Mouse (Mus musculus) lung, adult 2 months (tissue): Measurements from ENCODE around the gene Tmem89. TPM values are rescaled to one million over a fixed set of nuclear protein-coding genes. Genes with fewer than 3 reads are reported as not detected.

Experiments used
- DNase-seq: peaks from one replicate; pipeline ENCODE4 v3.0.0; 2022
- H3K4me1 ChIP-seq: fragments of 200-500 bp; 2 replicates; pipeline ENCODE4 v1.6.1; 2011; ENCODE audit warnings: low read length; ENCODE audit not compliant: control insufficient read depth, insufficient read depth
- H3K4me3 ChIP-seq: fragments of 200-500 bp; replicated peaks from 2 replicates; pipeline ENCODE3; 2011; ENCODE audit warnings: low read depth, mild to moderate bottlenecking, control low read depth, low read length; ENCODE audit errors: extremely low read depth
- CTCF ChIP-seq: fragments of 200-500 bp; IDR thresholded peaks from 2 replicates; pipeline ENCODE4 v1.5.1; 2011; ENCODE audit warnings: mild to moderate bottlenecking, low read length, control low read depth; ENCODE audit not compliant: insufficient read depth
- POLR2A ChIP-seq: fragments of 200-500 bp; IDR thresholded peaks from 2 replicates; pipeline ENCODE4 v1.6.1; 2011; ENCODE audit warnings: low read depth, mild to moderate bottlenecking, control low read depth, low read length, borderline replicate concordance; ENCODE audit errors: extremely low read depth
- WGBS: fragments of 180-500 bp; shearing (Covaris S2); methylation state at CpG from one replicate; pipeline ENCODE4 v1.1.7; 2018; 5-methylcytosine and 5-hydroxymethylcytosine counted together
- polyA plus RNA-seq: library from polyadenylated mRNA; depleted of rRNA; stranded (reverse); fragments of >200 nt; gene quantifications from 2 replicates; pipeline ENCODE4 v1.2.3, GENCODE M21; 2012; rRNA removed

The Tmem89 gene
- polyA plus RNA-seq, result 0.17 and 0.26 TPM in 2 replicates

GRCm38 (mm10) chr9:108914491-108914890 lies at the start of gene Tmem89:
Tmem89 (plus strand) TSS chr9:108914619.
- 60% methylated on average over 6 of the region's 6 CpGs for WGBS
- TF ChIP-seq POLR2A, result no peak
- no peak for TF ChIP-seq CTCF
- H3K4me1 ChIP-seq, result no peaks in the 10 kb centered on the region
- no peak for DNase-seq
- no peak within 1 kb of the TSS for H3K4me3 ChIP-seq

GRCm38 (mm10) chr9:108912308-108912707 lies 2.1 kb upstream of the Tmem89 start:
- 62% methylated on average over 6 of the region's 6 CpGs for WGBS
- TF ChIP-seq CTCF, result no peak
- no peak for TF ChIP-seq POLR2A
- no peak overlapping the region for H3K4me3 ChIP-seq
- no peak for DNase-seq
- no peaks in the 10 kb centered on the region for H3K4me1 ChIP-seq

GRCm38 (mm10) chr9:108913161-108913560 lies 1.3 kb upstream of the Tmem89 start:
- H3K4me1 ChIP-seq, result no peaks in the 10 kb centered on the region

GRCm38 (mm10) chr9:108913621-108914020 lies 798 bp upstream of the Tmem89 start:
- H3K4me3 ChIP-seq, result no peak overlapping the region
- WGBS, result 67% methylated on average over 10 of the region's 10 CpGs
- no peak for DNase-seq
- TF ChIP-seq CTCF, result no peak
- no peak for TF ChIP-seq POLR2A
- H3K4me1 ChIP-seq, result no peaks in the 10 kb centered on the region

More at GRCm38 (mm10) chr9:108913161-108913560, 1.3 kb upstream of the Tmem89 start:
- no peak overlapping the region for H3K4me3 ChIP-seq
- DNase-seq, result no peak
- WGBS, result 89% methylated on average over 7 of the region's 7 CpGs
- no peak for TF ChIP-seq CTCF
- no peak for TF ChIP-seq POLR2A

GRCm38 (mm10) chr9:108925897-108926296 lies 11.5 kb downstream of the Tmem89 start:
- no peak overlapping the region for H3K4me3 ChIP-seq
- no peak for DNase-seq
- no peaks in the 10 kb centered on the region for H3K4me1 ChIP-seq
- 53% methylated on average over 8 of the region's 8 CpGs for WGBS
- TF ChIP-seq CTCF, result no peak
- TF ChIP-seq POLR2A, result no peak

GRCm38 (mm10) chr9:108928424-108928823 lies 14.0 kb downstream of the Tmem89 start:
- no peak overlapping the region for H3K4me3 ChIP-seq
- 88% methylated on average over 3 of the region's 3 CpGs for WGBS
- H3K4me1 ChIP-seq, result no peaks in the 10 kb centered on the region
- no peak for TF ChIP-seq CTCF
- TF ChIP-seq POLR2A, result no peak
- DNase-seq, result no peak

- Histone ChIP-seq H3K4me3 (no peak overlapping the region), H3K4me1 (peaks cover 6% of the 10 kb centered on the region)
- DNase-seq, result no peak
- no peak for TF ChIP-seq CTCF
- no peak for TF ChIP-seq POLR2A
- 8% methylated on average over 3 of the region's 3 CpGs for WGBS
These were observed 21.6 kb downstream of the Tmem89 start for GRCm38 (mm10) chr9:108935991-108936390.

GRCm38 (mm10) chr9:108936418-108937364 lies 22.3 kb downstream of the Tmem89 start, which contains the start of gene Uqcrc1:
Uqcrc1 (plus strand) TSS chr9:108936633.
- H3K4me1 ChIP-seq, result peaks cover 6% of the 10 kb centered on the region
- peak; percentile 93 for DNase-seq
- TF ChIP-seq POLR2A (peak; percentile 93), CTCF (peak; percentile 94)
- peak within 1 kb of the TSS; percentile 98 for H3K4me3 ChIP-seq
- 2% methylated on average over 58 of the region's 58 CpGs for WGBS

- TF ChIP-seq POLR2A (no peak), CTCF (no peak)
- H3K4me1 ChIP-seq, result no peaks in the 10 kb centered on the region
- DNase-seq, result no peak
- WGBS, result 71% methylated on average over 9 of the region's 9 CpGs
- H3K4me3 ChIP-seq, result no peak overlapping the region
These were observed 30.7 kb downstream of the Tmem89 start for GRCm38 (mm10) chr9:108945111-108945510.

- H3K4me3 ChIP-seq, result no peak overlapping the region
- no peak for DNase-seq
- 82% methylated on average over 5 of the region's 5 CpGs for WGBS
- TF ChIP-seq CTCF (no peak), POLR2A (no peak)
- H3K4me1 ChIP-seq, result no peaks in the 10 kb centered on the region
These were observed 31.2 kb downstream of the Tmem89 start for GRCm38 (mm10) chr9:108945608-108946007.
